Mouse (Mus musculus): ENCODE data around the gene Clasrp. TPM values are rescaled to one million over a fixed set of nuclear protein-coding genes. Genes with fewer than 3 reads are reported as not detected.

The Clasrp gene
- total and polyA plus RNA-seq, 3 experiments: 13.9 to 32.0 (median 14.0) TPM

DNA sequence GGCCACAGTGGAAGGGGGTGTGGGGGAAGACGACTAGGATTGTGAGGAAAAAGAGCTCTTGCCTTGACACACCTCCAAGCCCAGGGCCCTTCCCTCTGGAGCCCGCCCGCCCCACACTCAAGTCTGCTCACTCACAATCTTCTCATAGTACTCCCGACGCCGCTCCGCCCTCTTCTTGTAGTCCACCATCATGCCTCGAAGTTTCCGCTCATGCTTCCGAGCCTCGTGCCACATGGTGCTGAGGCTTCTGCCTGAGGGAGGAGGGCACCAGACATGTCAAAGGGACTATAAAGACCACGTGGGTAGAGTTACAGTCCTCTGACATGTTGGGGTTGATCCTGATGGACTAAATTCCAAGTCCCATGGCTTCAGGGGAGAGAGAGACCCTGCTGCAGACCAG is 1.2 kb downstream of the Clasrp start:
- Histone ChIP-seq H3K4me1 (ENCODE audit: control insufficient read depth, insufficient read depth, low read length) (0 out of 2 replicates have a peak, but pooled peaks cover 1% of the 10 kb centered on the region), H3K36me3 (ENCODE audit: control insufficient read depth, insufficient read depth, low read length) (no peaks in the 10 kb centered on the region; the same call in 1 of the 2 replicates), H3K79me2 (replicated peaks; ENCODE audit: control insufficient read depth, insufficient read depth, low read length) (peaks cover 4% of the 10 kb centered on the region), H3K9ac (ENCODE audit: low read depth, low read length) (no peak overlapping the region), H3K4me3 (no peak overlapping the region), H3K27me3 (ENCODE audit: control insufficient read depth, insufficient read depth, low read length) (no peaks in the 10 kb centered on the region), H3K27ac (no peak overlapping the region)
- intact Hi-C loops (cut with DNase I): no loop called here
- 62% methylated on average over 12 of the region's 12 CpGs for WGBS
- DNase-seq: no peak
- TF ChIP-seq POLR2A (IDR thresholded peaks at IDR 0.05; ENCODE audit: insufficient read depth, low read depth, low read length) (no peak), CTCF (IDR thresholded peaks at IDR 0.05) (no peak), EP300 (IDR thresholded peaks at IDR 0.05; ENCODE audit: insufficient read depth, low read depth, low read length) (no peak)

DNA sequence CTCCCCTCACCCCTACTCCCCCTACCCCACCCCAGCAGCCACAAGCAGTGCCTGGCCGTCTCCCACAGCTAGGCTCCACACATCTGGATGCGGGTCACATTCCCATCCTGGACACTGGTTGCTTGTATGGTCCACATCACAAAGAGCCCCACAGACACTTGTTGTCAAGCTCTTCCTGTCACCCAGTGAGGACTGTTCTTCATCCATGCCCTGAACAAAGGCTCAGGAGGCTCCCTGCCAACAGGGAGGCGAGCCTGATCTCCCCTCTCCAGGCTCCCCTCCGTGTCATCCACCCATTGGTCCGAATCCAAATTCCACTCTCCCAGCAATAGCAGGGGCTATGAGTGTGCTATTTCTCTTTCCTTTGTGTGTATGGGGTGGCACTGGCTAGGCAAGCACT is 3.7 kb downstream of the Clasrp start:
- H3K27ac ChIP-seq: no peak overlapping the region
- DNase-seq: no peak
- WGBS: 24% methylated on average over 5 of the region's 5 CpGs

DNA sequence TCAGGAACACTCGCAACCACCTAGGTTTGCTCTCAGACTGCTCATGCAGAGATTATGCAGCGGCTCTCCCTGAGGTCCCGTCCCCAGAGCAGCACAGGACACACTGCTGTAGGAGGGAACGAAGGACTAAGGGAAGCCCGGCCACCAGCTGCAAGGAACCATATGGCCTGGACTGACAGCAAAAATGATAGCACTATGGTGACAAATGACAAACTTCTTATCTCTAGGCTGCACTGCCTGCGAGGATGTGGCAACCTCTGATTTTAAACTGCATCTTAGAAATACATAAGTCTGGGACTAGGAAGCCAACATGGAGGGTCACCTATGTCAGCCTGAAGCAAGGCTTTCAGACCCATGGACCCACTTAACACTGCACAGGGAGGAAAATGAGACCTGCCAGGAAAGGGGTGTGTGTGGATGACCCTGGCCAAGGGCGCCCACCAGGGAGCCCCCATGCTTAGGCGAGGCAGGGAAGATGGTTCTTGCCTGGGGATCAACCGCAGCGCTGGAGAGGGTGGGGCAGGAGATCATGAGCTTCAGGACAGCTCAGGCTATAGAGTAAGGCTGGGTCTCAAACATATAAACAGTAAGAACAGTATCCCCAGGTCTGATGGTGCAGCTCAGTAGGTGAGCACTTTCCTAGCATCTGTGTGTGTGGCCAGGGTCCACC is 11.1 kb downstream of the Clasrp start:
- intact Hi-C loops (cut with DNase I): loop anchor here (10.0 kb wide), 1 partner anchor 112 kb away; no protein-coding TSS in a partner anchor
- H3K36me3 ChIP-seq (ENCODE audit: control insufficient read depth, insufficient read depth, low read length): no peaks in the 10 kb centered on the region

More for the DNA sequence above, 3.7 kb downstream of the Clasrp start:
- 0 out of 2 replicates have a peak, but pooled peaks cover 1% of the 10 kb centered on the region for H3K4me1 ChIP-seq (ENCODE audit: control insufficient read depth, insufficient read depth, low read length)
- no peak overlapping the region for H3K4me3 ChIP-seq
- no peaks in the 10 kb centered on the region; the same call in 1 of the 2 replicates for H3K36me3 ChIP-seq (ENCODE audit: control insufficient read depth, insufficient read depth, low read length)
- H3K27me3 ChIP-seq (ENCODE audit: control insufficient read depth, insufficient read depth, low read length): no peaks in the 10 kb centered on the region
- intact Hi-C loops (cut with DNase I): no loop called here
- H3K9ac ChIP-seq (ENCODE audit: low read depth, low read length): no peak overlapping the region
- TF ChIP-seq POLR2A (IDR thresholded peaks at IDR 0.05; ENCODE audit: insufficient read depth, low read depth, low read length): no peak
- TF ChIP-seq CTCF (IDR thresholded peaks at IDR 0.05): no peak
- TF ChIP-seq EP300 (IDR thresholded peaks at IDR 0.05; ENCODE audit: insufficient read depth, low read depth, low read length): no peak
- H3K79me2 ChIP-seq (replicated peaks; ENCODE audit: control insufficient read depth, insufficient read depth, low read length): peaks cover 4% of the 10 kb centered on the region

DNA sequence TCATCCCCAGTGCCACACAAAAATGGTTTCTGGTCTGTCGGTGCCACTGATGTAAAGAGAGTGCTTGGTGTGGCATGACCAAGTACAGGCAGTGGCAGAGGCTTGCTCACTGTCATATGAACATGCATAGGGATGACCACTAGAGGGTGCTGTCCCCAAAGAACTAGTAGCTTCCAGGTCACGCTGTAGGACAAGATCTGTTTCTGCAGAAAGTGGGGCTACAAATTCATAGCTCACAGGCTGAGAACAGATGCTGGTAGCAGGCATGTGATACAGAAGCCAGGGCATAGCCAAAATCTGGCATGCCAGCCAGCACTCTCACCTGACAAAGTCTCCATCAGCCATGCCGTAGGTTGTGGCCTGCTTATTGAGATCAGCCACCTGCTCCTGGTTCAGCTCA is 14.4 kb downstream of the Clasrp start:
- Histone ChIP-seq H3K27ac (no peak overlapping the region), H3K79me2 (replicated peaks; ENCODE audit: control insufficient read depth, insufficient read depth, low read length) (no peaks in the 10 kb centered on the region), H3K36me3 (ENCODE audit: control insufficient read depth, insufficient read depth, low read length) (no peaks in the 10 kb centered on the region), H3K9ac (ENCODE audit: low read depth, low read length) (no peak overlapping the region), H3K27me3 (ENCODE audit: control insufficient read depth, insufficient read depth, low read length) (no peaks in the 10 kb centered on the region), H3K4me1 (ENCODE audit: control insufficient read depth, insufficient read depth, low read length) (no peaks in the 10 kb centered on the region), H3K4me3 (no peak overlapping the region)
- peak; percentile 55 to 58 for DNase-seq
- intact Hi-C loops (cut with DNase I): loop anchor here (2.0 to 10.0 kb wide), 3 partner anchors 21 to 115 kb away; no protein-coding TSS in a partner anchor
- peak; percentile 93 for TF ChIP-seq CTCF (IDR thresholded peaks at IDR 0.05)
- 0 out of 2 replicates have a peak, but pooled peaks have one; percentile 22 for TF ChIP-seq EP300 (IDR thresholded peaks at IDR 0.05; ENCODE audit: insufficient read depth, low read depth, low read length)
- no peak for TF ChIP-seq POLR2A (IDR thresholded peaks at IDR 0.05; ENCODE audit: insufficient read depth, low read depth, low read length)
- WGBS: 45% methylated on average over 3 of the region's 3 CpGs

More for the DNA sequence above, 11.1 kb downstream of the Clasrp start:
- Histone ChIP-seq H3K27ac (no peak overlapping the region), H3K27me3 (ENCODE audit: control insufficient read depth, insufficient read depth, low read length) (no peaks in the 10 kb centered on the region), H3K9ac (ENCODE audit: low read depth, low read length) (no peak overlapping the region), H3K79me2 (replicated peaks; ENCODE audit: control insufficient read depth, insufficient read depth, low read length) (no peaks in the 10 kb centered on the region), H3K4me3 (no peak overlapping the region), H3K4me1 (ENCODE audit: control insufficient read depth, insufficient read depth, low read length) (no peaks in the 10 kb centered on the region)
- TF ChIP-seq POLR2A (IDR thresholded peaks at IDR 0.05; ENCODE audit: insufficient read depth, low read depth, low read length) (no peak), CTCF (IDR thresholded peaks at IDR 0.05) (no peak), EP300 (IDR thresholded peaks at IDR 0.05; ENCODE audit: insufficient read depth, low read depth, low read length) (no peak)
- no peak for DNase-seq
- 82% methylated on average over 10 of the region's 10 CpGs for WGBS

DNA sequence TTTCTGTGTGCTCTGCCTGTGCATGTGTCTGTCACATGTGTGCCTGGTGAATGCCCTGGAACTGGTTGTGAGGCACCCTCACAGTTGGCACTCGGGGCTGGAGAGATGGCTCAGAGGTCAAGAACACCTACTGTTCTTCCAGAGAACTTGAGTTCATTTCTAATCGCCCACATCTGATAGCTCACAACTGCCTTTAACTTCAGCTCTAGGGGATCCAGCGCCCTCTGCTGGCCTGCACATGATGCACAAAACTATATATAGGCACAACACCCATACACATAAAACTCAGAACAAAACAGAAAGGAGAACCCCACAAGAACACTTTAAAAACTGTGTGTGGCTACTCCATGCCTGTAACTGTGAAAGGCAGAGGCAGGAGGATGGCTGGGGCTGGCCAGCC is 15.1 kb downstream of the Clasrp start:
- peak in 1 of 2 experiments; percentile 50 for DNase-seq
- no peaks in the 10 kb centered on the region for H3K36me3 ChIP-seq (ENCODE audit: control insufficient read depth, insufficient read depth, low read length)
- H3K9ac ChIP-seq (ENCODE audit: low read depth, low read length): no peak overlapping the region
- 51% methylated on average over 3 of the region's 3 CpGs for WGBS
- peak; percentile 60 for TF ChIP-seq CTCF (IDR thresholded peaks at IDR 0.05)
- TF ChIP-seq EP300 (IDR thresholded peaks at IDR 0.05; ENCODE audit: insufficient read depth, low read depth, low read length): no peak
- H3K4me3 ChIP-seq: no peak overlapping the region
- intact Hi-C loops (cut with DNase I): no loop called here
- no peak overlapping the region for H3K27ac ChIP-seq
- no peaks in the 10 kb centered on the region for H3K27me3 ChIP-seq (ENCODE audit: control insufficient read depth, insufficient read depth, low read length)
- no peaks in the 10 kb centered on the region for H3K79me2 ChIP-seq (replicated peaks; ENCODE audit: control insufficient read depth, insufficient read depth, low read length)
- H3K4me1 ChIP-seq (ENCODE audit: control insufficient read depth, insufficient read depth, low read length): no peaks in the 10 kb centered on the region

DNA sequence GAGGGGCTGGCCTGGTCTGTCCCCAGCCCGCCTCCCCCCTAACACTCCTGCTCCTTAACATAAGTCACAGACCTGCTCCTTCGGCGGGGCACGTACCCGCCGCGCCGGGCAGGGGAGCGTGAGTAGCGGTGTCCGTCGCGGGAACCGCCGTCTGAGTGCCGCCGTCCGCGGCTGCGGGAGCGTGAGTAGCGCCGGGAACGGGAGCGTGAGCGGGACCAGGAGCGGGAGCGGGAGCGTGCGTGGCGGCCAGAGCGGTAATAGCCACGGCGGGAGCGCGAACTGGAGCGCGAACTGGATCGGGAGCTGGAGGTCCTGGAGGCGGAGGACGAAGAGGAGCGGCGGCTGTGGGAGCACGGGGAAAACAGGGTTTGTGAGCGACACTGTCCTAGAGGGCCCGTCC is 18.0 kb downstream of the Clasrp start:
- Histone ChIP-seq H3K36me3 (ENCODE audit: control insufficient read depth, insufficient read depth, low read length) (no peaks in the 10 kb centered on the region), H3K27me3 (ENCODE audit: control insufficient read depth, insufficient read depth, low read length) (no peaks in the 10 kb centered on the region), H3K79me2 (replicated peaks; ENCODE audit: control insufficient read depth, insufficient read depth, low read length) (no peaks in the 10 kb centered on the region), H3K4me1 (ENCODE audit: control insufficient read depth, insufficient read depth, low read length) (no peaks in the 10 kb centered on the region), H3K9ac (ENCODE audit: low read depth, low read length) (no peak overlapping the region), H3K27ac (peak overlapping the region; percentile 23; the same call in 1 of the 2 replicates), H3K4me3 (0 out of 2 replicates have a peak overlapping the region, but pooled peaks have one; percentile 1)
- WGBS: 85% methylated on average over 46 of the region's 46 CpGs
- DNase-seq: no peak
- intact Hi-C loops (cut with DNase I): no loop called here
- TF ChIP-seq POLR2A (IDR thresholded peaks at IDR 0.05; ENCODE audit: insufficient read depth, low read depth, low read length): no peak
- TF ChIP-seq EP300 (IDR thresholded peaks at IDR 0.05; ENCODE audit: insufficient read depth, low read depth, low read length): no peak
- no peak for TF ChIP-seq CTCF (IDR thresholded peaks at IDR 0.05)
